Mouse (Mus musculus) right cerebral cortex, adult 18-20 months (tissue): ENCODE data around the gene Slc25a10.
A peak's percentile ranks its signal among the peaks of the same experiment; 100 is the strongest.

Experiments
- DNase-seq: peaks from one replicate; pipeline ENCODE4 v3.0.0; 2022; ENCODE audit warnings: mixed read lengths

Gene Slc25a10

GRCm38 (mm10) chr11:120485251-120485650, 6.4 kb upstream of the Slc25a10 start:
- no peak for DNase-seq

- no peak for DNase-seq
Measured at GRCm38 (mm10) chr11:120488516-120488915, 3.1 kb upstream of the Slc25a10 start.

- DNase-seq, result peak; percentile 71
Measured at GRCm38 (mm10) chr11:120489054-120489761, 2.4 kb upstream of the Slc25a10 start.

GRCm38 (mm10) chr11:120490291-120491046, 1.2 kb upstream of the Slc25a10 start:
- no peak for DNase-seq

- peak; percentile 23 for DNase-seq
Measured at GRCm38 (mm10) chr11:120492024-120492877, 611 bp downstream of the Slc25a10 start.

- no peak for DNase-seq
Measured at GRCm38 (mm10) chr11:120492878-120493203, 1.2 kb downstream of the Slc25a10 start.

- no peak for DNase-seq
Measured at GRCm38 (mm10) chr11:120493351-120493750, 1.7 kb downstream of the Slc25a10 start.

- no peak for DNase-seq
Measured at GRCm38 (mm10) chr11:120493911-120494310, 2.3 kb downstream of the Slc25a10 start.

GRCm38 (mm10) chr11:120497436-120497835, 5.8 kb downstream of the Slc25a10 start:
- DNase-seq, result no peak

- no peak for DNase-seq
Measured at GRCm38 (mm10) chr11:120498226-120498625, 6.6 kb downstream of the Slc25a10 start.

GRCm38 (mm10) chr11:120498891-120499290, 7.3 kb downstream of the Slc25a10 start:
- no peak for DNase-seq

GRCm38 (mm10) chr11:120499894-120500293, 8.3 kb downstream of the Slc25a10 start:
- no peak for DNase-seq

- no peak for DNase-seq
Measured at GRCm38 (mm10) chr11:120500357-120500756, 8.7 kb downstream of the Slc25a10 start.

- no peak for DNase-seq
Measured at GRCm38 (mm10) chr11:120501018-120501417, 9.4 kb downstream of the Slc25a10 start.

GRCm38 (mm10) chr11:120501701-120502100, 10.1 kb downstream of the Slc25a10 start:
- no peak for DNase-seq

GRCm38 (mm10) chr11:120505661-120506060, 14.0 kb downstream of the Slc25a10 start:
- no peak for DNase-seq

- DNase-seq, result no peak
Measured at GRCm38 (mm10) chr11:120506899-120507298, 15.3 kb downstream of the Slc25a10 start.

- no peak for DNase-seq
Measured at GRCm38 (mm10) chr11:120507611-120508289, 16.1 kb downstream of the Slc25a10 start.

GRCm38 (mm10) chr11:120508290-120508870, 16.7 kb downstream of the Slc25a10 start:
- no peak for DNase-seq

- no peak for DNase-seq
Measured at GRCm38 (mm10) chr11:120509940-120510339, 18.3 kb downstream of the Slc25a10 start.

- no peak for DNase-seq
Measured at GRCm38 (mm10) chr11:120510375-120511030, 18.9 kb downstream of the Slc25a10 start.
